Mouse (Mus musculus) forebrain, postnatal 0 days (tissue): ENCODE results near the gene Clcnka. TPM values are rescaled to one million over a fixed set of nuclear protein-coding genes. Genes with fewer than 3 reads are reported as not detected.

Experiments used
- ATAC-seq: fragments of 200-750 bp; cut with Nextera tagmentation; 2 replicates; pipeline ENCODE4 v1.8.0; 2017; ENCODE audit warnings: mild to moderate bottlenecking, moderate library complexity
- DNase-seq: peaks from one replicate; pipeline ENCODE4 v3.0.0-alpha.2; 2015
- H3K27ac ChIP-seq: fragments of 300-500 bp; sonication (generic); 2 replicates; pipeline ENCODE4 v1.5.1; 2014; ENCODE audit warnings: low read depth, mild to moderate bottlenecking, antibody characterized with exemption, low read length, moderate library complexity, mixed read lengths
- H3K27me3 ChIP-seq: fragments of 300-500 bp; sonication (generic); 2 replicates; pipeline ENCODE4 v1.6.1; 2014; ENCODE audit warnings: mild to moderate bottlenecking, low read length, mixed read lengths; ENCODE audit not compliant: insufficient read depth
- H3K36me3 ChIP-seq: fragments of 300-500 bp; sonication (generic); 2 replicates; pipeline ENCODE4 v1.6.1; 2014; ENCODE audit warnings: mild to moderate bottlenecking, moderate library complexity; ENCODE audit not compliant: insufficient read depth
- H3K4me1 ChIP-seq: fragments of 300-500 bp; sonication (generic); 2 replicates; pipeline ENCODE4 v1.6.1; 2014; ENCODE audit warnings: antibody characterized with exemption; ENCODE audit not compliant: insufficient read depth
- H3K4me2 ChIP-seq: fragments of 300-500 bp; sonication (generic); 2 replicates; pipeline ENCODE4 v1.6.1; 2014; ENCODE audit warnings: low read depth, mild to moderate bottlenecking, moderate library complexity
- H3K4me3 ChIP-seq: fragments of 300-500 bp; sonication (generic); 2 replicates; pipeline ENCODE4 v1.5.1; 2014; ENCODE audit warnings: low read depth, low read length, mixed read lengths
- H3K9ac ChIP-seq: fragments of 300-500 bp; sonication (generic); 2 replicates; pipeline ENCODE4 v1.6.1; 2014; ENCODE audit warnings: mild to moderate bottlenecking
- H3K9me3 ChIP-seq: fragments of 300-500 bp; sonication (generic); 2 replicates; pipeline ENCODE4 v1.6.1; 2016; ENCODE audit warnings: low read length
- CTCF ChIP-seq: sonication (generic); IDR thresholded peaks from 2 replicates; pipeline ENCODE4 v1.5.1; 2016; ENCODE audit warnings: antibody characterized with exemption, control low read depth, low read depth
- WGBS: fragments of 180-500 bp; shearing (Covaris S2); extraction: QIAGEN DNeasy Blood & Tissue Kit; methylation state at CpG from one replicate; pipeline ENCODE4 v1.1.7; 2014; 5-methylcytosine and 5-hydroxymethylcytosine counted together
- polyA plus RNA-seq: library from polyadenylated mRNA; unstranded; fragments of >200 nt; fragmentation: Nextera tagmentation; extraction: Ambion mirVana; gene quantifications from 2 replicates; pipeline ENCODE4 v1.2.1, GENCODE M21; 2015
- total RNA-seq: library from RNA; depleted of rRNA; stranded (reverse); fragments of >200 nt; gene quantifications from 2 replicates; pipeline ENCODE4 v1.2.3, GENCODE M21; 2014

Gene Clcnka
- total and polyA plus RNA-seq, 2 experiments from 2014 or later = 0.10 to 0.24 TPM

- no peak overlapping the region for H3K4me2 ChIP-seq
- H3K9ac ChIP-seq = no peak overlapping the region
- no peak overlapping the region for H3K27ac ChIP-seq
- no peaks in the 10 kb centered on the region for H3K36me3 ChIP-seq
- no peaks in the 10 kb centered on the region for H3K9me3 ChIP-seq
- TF ChIP-seq CTCF = no peak
- no peaks in the 10 kb centered on the region for H3K27me3 ChIP-seq
- DNase-seq (no peak), ATAC-seq (no peak)
- H3K4me1 ChIP-seq = no peaks in the 10 kb centered on the region
- H3K4me3 ChIP-seq = no peak overlapping the region
These were observed 40.7 kb downstream of the Clcnka start for GRCm38 (mm10) chr4:141357811-141358210.

- H3K4me2 ChIP-seq = no peak overlapping the region
- no peak for DNase-seq
- H3K36me3 ChIP-seq = no peaks in the 10 kb centered on the region
- no peaks in the 10 kb centered on the region for H3K4me1 ChIP-seq
- no peaks in the 10 kb centered on the region for H3K9me3 ChIP-seq
- no peak for TF ChIP-seq CTCF
- H3K27ac ChIP-seq = no peak overlapping the region
- ATAC-seq = no peak
- WGBS = 64% methylated on average over 8 of the region's 8 CpGs
- no peaks in the 10 kb centered on the region for H3K27me3 ChIP-seq
- H3K9ac ChIP-seq = no peak overlapping the region
- H3K4me3 ChIP-seq = no peak overlapping the region
These were observed 44.7 kb downstream of the Clcnka start for GRCm38 (mm10) chr4:141353868-141354267.

- H3K4me2 ChIP-seq = no peak overlapping the region
- no peak overlapping the region for H3K27ac ChIP-seq
- no peak overlapping the region for H3K4me3 ChIP-seq
- TF ChIP-seq CTCF = no peak
- DNase-seq (no peak), ATAC-seq (no peak)
- no peaks in the 10 kb centered on the region for H3K27me3 ChIP-seq
- 76% methylated on average over 5 of the region's 5 CpGs for WGBS
- H3K36me3 ChIP-seq = no peaks in the 10 kb centered on the region
- H3K4me1 ChIP-seq = no peaks in the 10 kb centered on the region
- H3K9ac ChIP-seq = no peak overlapping the region
- H3K9me3 ChIP-seq = no peaks in the 10 kb centered on the region
These were observed 45.5 kb downstream of the Clcnka start for GRCm38 (mm10) chr4:141352986-141353385.

DNA sequence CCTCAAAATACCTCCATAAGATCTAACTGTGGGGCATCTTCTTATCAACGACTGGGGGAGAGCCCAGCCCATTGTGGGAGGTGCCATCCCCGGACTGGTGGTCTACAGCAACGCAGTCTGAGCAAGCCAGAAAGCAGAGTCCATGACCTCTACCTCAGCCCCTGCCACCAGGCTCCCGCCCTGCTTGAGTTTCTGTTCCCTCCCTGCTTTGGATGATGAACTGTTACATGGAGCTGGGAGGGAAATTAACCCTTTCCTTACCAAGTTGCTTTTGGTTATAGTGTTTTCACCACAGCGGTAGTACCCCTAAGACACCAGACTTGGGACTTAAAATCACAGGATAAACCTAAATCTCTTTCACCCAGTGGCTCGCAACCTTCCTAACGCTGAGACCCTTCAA is 46.6 kb downstream of the Clcnka start:
- H3K36me3 ChIP-seq = no peaks in the 10 kb centered on the region
- no peak overlapping the region for H3K27ac ChIP-seq
- no peak for ATAC-seq
- H3K9ac ChIP-seq = no peak overlapping the region
- no peaks in the 10 kb centered on the region for H3K4me1 ChIP-seq
- no peak overlapping the region for H3K4me2 ChIP-seq
- H3K9me3 ChIP-seq = no peaks in the 10 kb centered on the region
- H3K4me3 ChIP-seq = no peak overlapping the region
- no peak for DNase-seq
- 64% methylated on average over 7 of the region's 7 CpGs for WGBS
- no peak for TF ChIP-seq CTCF
- no peaks in the 10 kb centered on the region for H3K27me3 ChIP-seq

- WGBS = 87% methylated on average over 12 of the region's 12 CpGs
- Histone ChIP-seq H3K4me3 (no peak overlapping the region), H3K4me2 (no peak overlapping the region), H3K27ac (no peak overlapping the region), H3K9me3 (no peaks in the 10 kb centered on the region), H3K36me3 (no peaks in the 10 kb centered on the region), H3K27me3 (no peaks in the 10 kb centered on the region), H3K9ac (no peak overlapping the region), H3K4me1 (no peaks in the 10 kb centered on the region)
- ATAC-seq (no peak), DNase-seq (no peak)
- no peak for TF ChIP-seq CTCF
These were observed 48.5 kb downstream of the Clcnka start for GRCm38 (mm10) chr4:141350015-141350414.

DNA sequence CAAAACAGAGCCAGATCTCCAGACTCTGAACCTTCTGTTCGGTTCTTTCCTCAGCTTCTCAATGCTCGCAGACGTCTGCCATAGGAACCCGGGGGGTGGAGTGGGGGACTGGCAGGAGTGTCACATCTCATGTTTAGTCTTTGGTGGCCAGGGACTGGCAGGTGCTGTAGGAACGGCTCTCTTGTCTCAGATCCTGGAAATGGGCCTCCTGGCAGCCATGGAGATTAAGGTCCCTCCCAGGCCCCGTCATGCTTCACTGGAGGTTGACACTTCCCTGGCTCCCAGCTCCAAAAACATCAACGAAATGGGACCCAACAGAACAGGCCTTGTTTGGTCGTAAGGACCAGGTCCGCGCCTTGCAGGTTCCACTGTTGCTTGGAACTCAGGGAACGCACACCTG is 49.9 kb downstream of the Clcnka start:
- H3K36me3 ChIP-seq = no peaks in the 10 kb centered on the region
- H3K4me3 ChIP-seq = no peak overlapping the region
- H3K4me1 ChIP-seq = no peaks in the 10 kb centered on the region
- no peak overlapping the region for H3K9ac ChIP-seq
- ATAC-seq (no peak), DNase-seq (no peak)
- 57% methylated on average over 11 of the region's 11 CpGs for WGBS
- H3K27me3 ChIP-seq = no peaks in the 10 kb centered on the region
- no peaks in the 10 kb centered on the region for H3K9me3 ChIP-seq
- H3K4me2 ChIP-seq = no peak overlapping the region
- H3K27ac ChIP-seq = no peak overlapping the region
- TF ChIP-seq CTCF = no peak

DNA sequence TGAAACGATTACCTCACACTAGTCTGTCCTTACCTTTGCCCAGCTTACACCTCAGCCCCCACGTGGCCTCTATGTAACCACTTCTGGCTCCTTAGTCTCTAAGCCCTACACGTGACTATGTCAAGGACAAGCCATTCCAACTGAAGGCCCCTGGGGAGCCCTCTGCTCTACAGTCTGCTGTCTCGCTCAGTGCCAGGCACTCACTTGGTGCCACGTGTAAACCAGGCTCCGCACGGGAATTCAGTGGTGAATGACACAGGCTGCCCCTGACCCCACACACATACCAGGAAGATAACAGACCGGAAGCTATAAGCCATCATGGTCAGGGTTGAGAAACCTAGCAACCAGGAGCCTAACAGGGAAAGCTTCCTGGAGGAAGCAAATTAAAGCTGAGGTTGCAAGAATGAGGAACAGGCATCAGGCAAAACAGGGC is 51.1 kb downstream of the Clcnka start:
- no peak overlapping the region for H3K4me3 ChIP-seq
- no peak overlapping the region for H3K27ac ChIP-seq
- no peak overlapping the region for H3K9ac ChIP-seq
- H3K36me3 ChIP-seq = no peaks in the 10 kb centered on the region
- no peak for DNase-seq
- WGBS = 72% methylated on average over 8 of the region's 8 CpGs
- H3K27me3 ChIP-seq = no peaks in the 10 kb centered on the region
- no peaks in the 10 kb centered on the region for H3K4me1 ChIP-seq
- H3K4me2 ChIP-seq = no peak overlapping the region
- TF ChIP-seq CTCF = no peak
- ATAC-seq = no peak
- H3K9me3 ChIP-seq = no peaks in the 10 kb centered on the region

DNA sequence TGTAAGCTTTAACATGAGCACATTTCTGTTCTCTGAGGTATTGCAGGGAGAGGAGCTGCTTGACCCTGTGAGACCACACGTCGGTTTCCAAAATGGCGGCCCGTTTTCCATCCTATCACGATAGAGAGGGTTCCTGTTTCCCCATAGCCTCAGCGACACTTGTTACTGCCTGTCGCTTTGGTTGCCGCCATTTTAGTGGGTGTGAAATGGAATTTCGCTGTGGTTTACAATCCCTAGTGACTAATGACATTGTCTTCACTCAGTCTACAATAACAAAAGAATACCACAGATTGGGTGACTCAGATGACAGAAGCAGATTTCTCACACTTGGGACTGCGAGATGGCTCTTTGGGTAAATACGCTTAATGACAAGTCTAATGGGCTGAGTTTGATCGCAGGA is 53.3 kb downstream of the Clcnka start:
- WGBS = 94% methylated on average over 12 of the region's 12 CpGs
- no peak for TF ChIP-seq CTCF
- Histone ChIP-seq H3K4me1 (no peaks in the 10 kb centered on the region), H3K9ac (no peak overlapping the region), H3K4me3 (no peak overlapping the region), H3K4me2 (no peak overlapping the region), H3K27ac (no peak overlapping the region), H3K9me3 (no peaks in the 10 kb centered on the region), H3K27me3 (no peaks in the 10 kb centered on the region), H3K36me3 (no peaks in the 10 kb centered on the region)
- DNase-seq (no peak), ATAC-seq (no peak)
